Mouse (Mus musculus) layer of hippocampus, postnatal 36 days (tissue): ENCODE results near the gene H2-M5. TPM values are rescaled to one million over a fixed set of nuclear protein-coding genes. Genes with fewer than 3 reads are reported as not detected.
A peak's percentile ranks its signal among the peaks of the same experiment; 100 is the strongest.
"Not testable (repeated sequence)": the region's sequence is repeated elsewhere in the genome, so short reads cannot be mapped to it uniquely, and the experiment has no call there.

ENCODE experiments used
- DNase-seq, 2 experiments: peaks; one replicate each; pipeline ENCODE4 v3.0.0; 2022
- total RNA-seq, 2 experiments: library from RNA; stranded (reverse); gene quantifications; 2 replicates each; pipeline ENCODE4 v1.2.3; 2021

Gene H2-M5
- total RNA-seq, 2 experiments from 2014 or later, result 1.00 to 1.1 TPM

DNA sequence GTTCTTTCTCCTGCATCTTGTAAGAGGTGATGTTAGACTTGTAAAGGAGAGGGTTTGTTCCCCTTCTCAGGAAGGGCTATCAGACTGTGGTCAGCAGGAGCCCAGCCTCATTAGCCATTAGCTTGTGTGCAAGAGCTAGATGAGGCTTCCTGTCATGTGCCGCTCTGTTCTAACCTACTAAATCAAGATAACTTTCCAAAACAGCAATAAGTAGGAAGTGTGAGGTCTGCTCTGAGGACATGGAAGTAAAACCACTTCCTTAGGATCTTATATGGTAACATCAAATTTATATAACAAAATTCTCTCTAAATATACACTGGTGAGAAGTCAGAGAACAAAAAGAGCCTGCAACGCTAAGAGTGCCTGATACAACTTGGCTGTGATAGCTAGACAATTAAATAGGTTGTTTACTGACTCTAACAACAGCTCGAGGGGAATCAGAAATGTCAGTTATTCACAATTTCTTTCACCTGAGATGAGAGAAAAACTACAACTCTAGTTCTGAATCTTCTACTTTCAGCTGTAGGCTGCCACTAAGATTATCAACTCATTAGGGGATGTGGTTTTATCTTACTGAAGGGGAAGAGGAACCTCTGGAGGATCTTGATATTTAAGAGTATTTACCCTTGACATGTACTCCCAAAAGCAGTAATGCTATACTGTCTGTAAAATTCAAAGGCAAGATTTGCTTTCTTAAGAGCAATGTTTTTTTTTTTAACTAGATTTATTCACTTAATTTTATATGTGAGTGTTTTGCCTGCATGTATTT is 3.2 kb upstream of the H2-M5 start:
- DNase-seq, result no peak

GRCm38 (mm10) chr17:36990630-36991029 is 1.3 kb upstream of the H2-M5 start:
- DNase-seq, result not testable (repeated sequence)

DNA sequence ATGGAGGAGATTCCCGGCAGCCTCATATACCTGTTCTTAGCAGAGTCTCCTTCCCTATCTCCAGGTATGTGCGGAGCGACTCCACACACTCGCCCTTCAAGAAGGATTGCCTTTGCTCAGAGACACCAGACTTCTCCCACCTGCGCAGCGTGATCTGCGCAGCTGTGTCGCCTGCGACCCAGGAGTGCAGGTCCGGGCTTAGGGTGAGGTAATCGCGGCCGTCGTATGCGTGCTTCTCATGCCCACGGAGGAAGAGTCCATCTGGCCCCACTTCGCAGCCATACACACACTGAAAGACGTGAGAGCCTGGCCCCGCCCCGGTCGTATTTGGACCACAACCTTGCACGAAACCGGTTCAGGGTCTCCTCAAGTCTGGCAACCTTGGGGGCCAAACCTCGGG is 862 bp downstream of the H2-M5 start:
- no peak for DNase-seq

DNA sequence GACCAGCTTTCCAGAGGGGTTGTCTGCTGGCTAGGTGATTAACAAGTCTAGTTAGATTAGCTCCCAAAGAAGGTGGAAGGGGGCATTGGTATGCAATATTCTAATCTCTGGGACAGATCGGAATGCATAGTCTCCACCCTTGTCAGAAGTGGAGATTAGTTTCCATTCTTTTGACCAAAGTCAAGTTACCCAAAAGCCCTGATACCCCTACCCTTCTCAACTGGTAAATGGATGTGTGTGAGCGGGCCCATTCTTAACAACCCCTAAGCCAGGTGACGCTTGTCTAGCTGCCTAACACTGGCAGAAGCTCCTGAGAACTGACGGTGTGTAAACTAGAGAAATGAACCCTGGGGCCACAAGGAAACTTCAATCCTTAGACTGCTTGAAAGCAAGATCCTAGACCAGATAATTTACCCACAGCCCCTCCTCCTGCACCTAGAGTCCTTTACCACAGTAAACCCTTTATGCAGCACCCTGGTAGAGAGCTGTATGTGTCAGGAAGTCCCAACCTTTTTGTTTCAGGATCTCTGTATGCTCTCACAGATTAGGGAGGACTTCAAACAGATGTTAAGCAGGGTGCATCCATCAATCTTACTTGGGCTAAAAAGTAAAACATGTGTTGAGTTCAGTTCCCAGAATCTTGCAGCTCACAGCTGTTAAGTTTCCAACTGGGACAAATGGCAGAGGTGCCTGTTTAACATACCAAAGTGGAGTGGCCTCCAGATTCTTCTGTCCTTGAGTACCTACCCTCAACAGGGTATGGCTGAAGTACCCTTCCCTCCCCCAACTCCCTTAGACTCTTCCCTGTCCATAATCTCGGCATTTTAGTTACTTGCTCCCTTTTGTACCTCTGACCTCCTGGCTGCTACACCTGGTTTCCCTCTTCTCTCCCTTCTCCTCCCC is 6.8 kb downstream of the H2-M5 start:
- no peak for DNase-seq

GRCm38 (mm10) chr17:36981845-36982244 is 7.5 kb downstream of the H2-M5 start:
- DNase-seq, result no peak

DNA sequence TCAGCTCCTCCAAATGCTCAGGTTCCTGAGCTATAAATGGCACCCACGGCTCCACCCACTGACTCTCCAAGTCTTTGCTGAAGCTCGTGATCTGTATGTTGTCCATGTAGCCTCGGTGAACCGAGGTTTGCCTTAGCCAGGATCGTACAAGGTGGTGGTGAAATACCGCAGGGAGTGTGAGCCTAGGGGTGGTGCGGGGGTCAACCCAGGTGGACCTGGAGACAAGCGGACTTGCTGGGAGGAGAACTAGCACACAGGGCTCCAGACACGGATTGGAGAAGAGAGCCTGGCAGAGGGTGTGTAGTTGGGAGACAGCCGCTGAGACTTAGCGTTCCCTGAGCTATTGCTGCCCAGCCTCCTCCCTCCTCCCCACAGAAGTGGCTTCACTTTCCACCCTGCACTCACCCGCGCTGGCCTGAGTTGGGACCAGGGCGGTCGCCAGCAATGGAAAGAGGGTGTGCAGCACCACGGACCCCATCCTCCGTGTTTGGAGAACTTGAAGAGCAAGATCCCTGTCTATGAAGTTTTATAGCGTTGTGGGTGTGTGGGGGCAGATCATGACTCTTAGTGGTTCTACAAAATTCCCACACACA is 8.0 kb downstream of the H2-M5 start, which contains the start of gene 2410137M14Rik:
Gene 2410137M14Rik (minus strand): TSS at position 17 of the 593 bp plus-strand sequence.
- DNase-seq, result peak; percentile 24 to 26

DNA sequence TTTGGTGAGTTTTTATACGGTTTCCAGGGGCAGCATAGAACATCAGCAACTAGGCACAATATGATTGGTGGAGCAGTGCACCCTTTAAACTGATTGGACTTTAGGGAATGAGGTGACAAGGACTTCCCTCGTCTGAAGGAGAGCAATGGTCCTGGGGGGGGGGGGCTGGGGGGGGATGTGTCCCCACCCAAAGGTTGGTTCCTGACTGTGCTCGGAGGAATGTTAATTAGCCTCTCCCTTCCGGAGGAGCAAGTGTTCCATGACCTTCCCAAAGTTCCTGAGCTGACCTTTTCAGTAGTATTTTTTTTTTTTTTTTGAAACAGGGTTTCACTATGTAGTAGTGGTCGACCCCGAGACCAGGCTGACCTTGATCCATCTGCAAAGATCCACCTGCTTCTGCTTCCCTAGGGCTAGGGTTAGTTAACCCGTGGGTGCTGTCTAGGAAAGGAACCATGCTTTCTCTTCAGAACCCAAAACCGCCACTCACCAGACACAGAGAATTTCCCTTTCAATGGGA is 16.0 kb downstream of the H2-M5 start:
- no peak for DNase-seq

- no peak for DNase-seq
Observed at GRCm38 (mm10) chr17:36972791-36973190, 16.5 kb downstream of the H2-M5 start.

GRCm38 (mm10) chr17:36971172-36971850 is 18.0 kb downstream of the H2-M5 start:
- no peak for DNase-seq

DNA sequence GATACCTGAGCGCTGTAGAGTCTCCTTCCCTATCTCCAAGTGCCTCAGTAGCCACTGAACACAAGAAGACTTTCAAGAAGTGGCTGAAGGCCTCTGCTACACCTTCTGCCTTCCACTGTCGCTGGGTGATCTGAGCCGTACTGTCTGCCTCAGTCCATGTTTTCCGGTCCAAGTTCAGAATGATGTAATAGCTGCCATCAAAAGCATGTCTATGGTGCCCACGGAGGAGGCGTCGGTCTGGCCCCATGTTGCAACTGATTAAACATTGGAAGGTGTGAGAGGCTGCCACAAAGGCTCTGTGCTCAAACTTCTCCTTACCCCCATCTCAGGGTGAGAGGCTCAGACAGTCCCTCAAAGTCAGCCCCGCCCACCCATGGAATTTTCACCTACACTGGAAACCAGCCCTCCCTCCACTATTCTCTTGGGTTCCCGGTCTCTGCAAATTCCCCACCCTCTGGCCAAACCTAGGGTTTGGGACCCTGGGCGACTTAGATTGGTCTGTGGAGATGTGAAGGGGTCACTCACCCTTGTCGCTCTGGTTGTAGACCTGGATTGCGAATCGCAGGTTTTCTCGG is 18.9 kb downstream of the H2-M5 start:
- DNase-seq, result no peak

DNA sequence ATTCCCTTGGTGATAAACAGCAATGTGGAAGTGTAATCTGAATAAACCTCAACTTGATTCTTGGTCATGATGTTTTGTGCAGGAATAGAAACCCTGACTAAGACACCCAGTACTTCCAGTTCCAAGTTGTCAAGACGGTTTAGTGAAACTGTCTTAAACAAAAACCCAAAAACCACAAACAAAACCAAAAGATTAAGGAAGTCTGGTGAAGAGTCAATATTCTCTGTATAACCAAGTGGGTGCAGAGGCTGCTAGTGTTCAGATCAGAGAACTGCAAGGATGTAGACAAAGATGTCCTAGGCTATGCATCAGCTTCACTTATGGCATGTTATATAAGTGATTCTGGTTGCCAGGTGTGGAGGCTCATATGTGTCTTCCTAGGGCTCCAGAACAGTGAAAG is 22.5 kb downstream of the H2-M5 start:
- DNase-seq, result no peak

DNA sequence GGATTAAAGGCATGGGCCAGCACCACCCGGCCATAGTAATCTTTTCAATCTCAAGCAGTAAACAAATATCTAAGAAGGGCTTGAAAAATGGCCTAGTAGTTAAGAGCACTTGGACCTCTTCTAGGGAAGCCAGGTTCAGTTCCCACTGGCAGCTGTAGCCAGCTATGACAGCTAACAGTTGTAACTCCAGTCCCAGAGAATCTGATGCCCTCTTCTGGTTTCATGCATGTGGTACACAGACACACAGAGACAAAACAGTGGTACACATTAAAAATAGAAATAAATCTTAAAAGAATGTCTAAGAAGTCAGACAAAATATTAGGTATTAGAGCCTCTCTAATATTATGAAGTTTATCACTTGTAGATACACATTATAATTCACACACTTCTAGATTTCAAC is 28.2 kb downstream of the H2-M5 start:
- no peak for DNase-seq

DNA sequence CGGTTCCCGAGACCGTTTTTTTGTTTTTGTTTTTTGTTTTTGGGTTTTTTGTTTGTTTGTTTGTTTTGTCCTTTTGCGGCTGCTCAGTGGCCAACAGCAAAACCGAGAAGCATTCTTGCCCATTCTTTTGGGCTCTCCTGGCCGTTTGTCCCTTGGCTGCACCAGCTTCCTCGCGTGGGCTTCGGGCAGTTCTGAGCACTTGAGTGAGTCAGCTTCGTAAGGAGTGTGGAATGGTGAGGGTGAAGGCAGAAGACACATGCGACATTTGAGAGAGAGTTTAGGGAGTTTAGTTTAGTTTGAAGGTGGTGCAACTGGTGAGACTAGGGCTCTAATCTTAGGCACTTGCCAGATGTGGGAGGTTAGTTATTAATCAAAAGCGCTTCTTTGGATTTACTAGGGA is 30.5 kb downstream of the H2-M5 start:
- no peak for DNase-seq

GRCm38 (mm10) chr17:36957999-36958743 is 31.2 kb downstream of the H2-M5 start, which contains the start of the genes Znrd1 and Znrd1as:
Znrd1 (minus strand) TSS chr17:36958559.
Znrd1as (plus strand) TSS chr17:36958592.
- peak; percentile 93 to 95 for DNase-seq

GRCm38 (mm10) chr17:36953062-36953461 is 36.3 kb downstream of the H2-M5 start:
- no peak for DNase-seq

DNA sequence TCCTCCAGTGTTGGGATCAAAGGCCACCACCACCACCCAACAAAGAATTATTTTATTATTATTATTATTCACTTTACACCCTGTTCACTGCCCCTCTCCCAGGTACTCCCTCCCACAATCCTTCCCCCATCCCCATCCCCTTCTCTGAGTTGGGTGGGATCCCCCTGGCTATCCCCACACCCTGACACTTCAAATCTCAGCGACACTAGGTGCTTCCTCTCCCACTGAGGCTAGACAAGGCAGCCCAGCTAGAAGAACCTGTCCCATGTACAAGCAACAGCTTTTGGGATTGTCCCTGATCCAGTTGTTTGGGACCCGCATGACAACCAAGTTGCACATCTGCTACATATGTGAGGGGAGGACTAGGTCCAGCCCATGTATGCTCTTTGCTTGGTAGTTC is 36.7 kb downstream of the H2-M5 start:
- no peak for DNase-seq

DNA sequence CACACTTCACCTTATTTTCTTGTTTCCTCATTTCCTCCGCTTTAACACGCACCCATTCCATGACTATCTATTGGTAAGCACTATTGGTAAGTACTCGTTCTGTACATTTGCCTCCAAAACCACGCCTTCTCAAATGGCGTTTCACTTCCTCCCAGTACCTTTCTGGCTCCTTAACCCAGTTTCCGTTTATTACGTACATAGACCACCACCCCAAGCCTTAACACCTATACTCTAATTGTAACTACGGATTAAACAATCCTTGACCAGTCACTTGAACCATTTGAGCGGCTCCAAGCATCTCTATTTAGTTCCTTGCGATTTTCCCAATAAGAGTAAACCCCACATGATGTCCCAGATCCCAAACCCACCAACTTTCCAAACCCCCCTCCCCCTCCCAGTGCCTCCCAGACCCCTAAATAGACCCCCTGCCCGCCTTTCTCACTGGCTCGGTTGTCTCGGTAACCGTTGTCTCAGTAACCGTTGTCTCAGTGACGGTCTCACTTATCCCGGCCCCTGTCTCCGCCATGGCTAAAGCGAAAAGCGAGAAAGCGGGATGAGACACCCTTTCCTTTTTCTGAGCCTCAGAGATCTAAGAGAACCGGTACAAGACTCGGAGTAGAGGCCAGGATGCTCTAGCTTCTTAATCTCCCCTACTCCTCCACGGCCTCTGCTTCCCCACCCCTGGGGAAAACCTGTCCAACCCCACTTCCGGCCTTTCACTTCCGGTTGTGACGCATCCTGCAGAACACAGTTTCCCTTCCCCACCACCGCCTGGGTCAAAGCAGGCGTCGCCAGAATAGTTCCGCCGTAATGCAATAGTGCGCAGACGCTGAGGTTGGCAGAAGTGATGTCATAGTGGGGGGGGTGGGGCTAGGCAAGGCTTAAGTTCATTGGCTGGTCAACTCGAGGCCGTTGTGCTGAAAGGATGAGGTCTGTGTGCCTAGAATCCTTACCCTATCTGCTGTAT is 38.1 kb downstream of the H2-M5 start, which contains the start of gene Ppp1r11:
Gene Ppp1r11 (minus strand): TSS at position 761 of the 967 bp plus-strand sequence.
- peak; percentile 95 to 97 for DNase-seq

GRCm38 (mm10) chr17:36949265-36949664 is 40.1 kb downstream of the H2-M5 start:
- no peak for DNase-seq

- DNase-seq, result no peak
Observed at GRCm38 (mm10) chr17:36948286-36948685, 41.1 kb downstream of the H2-M5 start.
